Mouse (Mus musculus) neural tube, embryonic 14.5 days (tissue): ENCODE data around the gene Mtg1. TPM values are rescaled to one million over a fixed set of nuclear protein-coding genes. Genes with fewer than 3 reads are reported as not detected.

ENCODE experiments used
- ATAC-seq: fragments of 200-750 bp; cut with Nextera tagmentation; 2 replicates; pipeline ENCODE4 v1.8.0; 2017; ENCODE audit warnings: low read depth, mild to moderate bottlenecking, moderate TSS enrichment, moderate library complexity
- H3K27ac ChIP-seq: fragments of 300-500 bp; sonication (generic); 2 replicates; pipeline ENCODE4 v1.5.1; 2014; ENCODE audit warnings: low read depth, mild to moderate bottlenecking, control low read depth, low read length, moderate library complexity, mixed read lengths
- H3K27me3 ChIP-seq: fragments of 300-500 bp; sonication (generic); 2 replicates; pipeline ENCODE4 v1.6.1; 2014; ENCODE audit warnings: low read length; ENCODE audit not compliant: control insufficient read depth, insufficient read depth
- H3K36me3 ChIP-seq: fragments of 300-500 bp; sonication (generic); 2 replicates; pipeline ENCODE4 v1.6.1; 2014; ENCODE audit warnings: low read length, mixed read lengths; ENCODE audit not compliant: control insufficient read depth, insufficient read depth
- H3K4me1 ChIP-seq: fragments of 300-500 bp; sonication (generic); 2 replicates; pipeline ENCODE4 v1.6.1; 2014; ENCODE audit warnings: low read length; ENCODE audit not compliant: control insufficient read depth, insufficient read depth
- H3K4me2 ChIP-seq: fragments of 300-500 bp; sonication (generic); 2 replicates; pipeline ENCODE4 v1.6.1; 2014; ENCODE audit warnings: mild to moderate bottlenecking, low read depth, low read length, control low read depth
- H3K4me3 ChIP-seq: fragments of 300-500 bp; sonication (generic); 2 replicates; pipeline ENCODE4 v1.5.1; 2014; ENCODE audit warnings: low read depth, low read length, control low read depth, mixed read lengths
- H3K9ac ChIP-seq: fragments of 300-500 bp; sonication (generic); replicated peaks from 2 replicates; pipeline ENCODE4 v1.6.1; 2014; ENCODE audit warnings: low read depth, mild to moderate bottlenecking, control low read depth, low read length, mixed read lengths
- H3K9me3 ChIP-seq: fragments of 300-500 bp; sonication (generic); 2 replicates; pipeline ENCODE4 v1.6.1; 2016; ENCODE audit warnings: low read length; ENCODE audit not compliant: control insufficient read depth
- WGBS: fragments of 180-500 bp; shearing (Covaris S2); extraction: QIAGEN DNeasy Blood & Tissue Kit; methylation state at CpG from one replicate; pipeline ENCODE4 v1.1.7; 2014; 5-methylcytosine and 5-hydroxymethylcytosine counted together
- polyA plus RNA-seq: library from polyadenylated mRNA; unstranded; fragments of >200 nt; fragmentation: Nextera tagmentation; extraction: Ambion mirVana; gene quantifications from 2 replicates; pipeline ENCODE4 v1.2.1, GENCODE M21; 2014

Gene Mtg1
- polyA plus RNA-seq, 1 experiment from 2014 or later = 39.6 TPM

- Histone ChIP-seq H3K36me3 (no peaks in the 10 kb centered on the region), H3K27me3 (no peaks in the 10 kb centered on the region), H3K9me3 (no peaks in the 10 kb centered on the region), H3K4me1 (no peaks in the 10 kb centered on the region), H3K4me3 (no peak overlapping the region), H3K4me2 (no peak overlapping the region), H3K27ac (no peak overlapping the region), H3K9ac (no peak overlapping the region)
- WGBS = 91% methylated on average over 3 of the region's 3 CpGs
- ATAC-seq = no peak
These were observed 33.5 kb downstream of the Mtg1 start for GRCm38 (mm10) chr7:140170863-140171262.

DNA sequence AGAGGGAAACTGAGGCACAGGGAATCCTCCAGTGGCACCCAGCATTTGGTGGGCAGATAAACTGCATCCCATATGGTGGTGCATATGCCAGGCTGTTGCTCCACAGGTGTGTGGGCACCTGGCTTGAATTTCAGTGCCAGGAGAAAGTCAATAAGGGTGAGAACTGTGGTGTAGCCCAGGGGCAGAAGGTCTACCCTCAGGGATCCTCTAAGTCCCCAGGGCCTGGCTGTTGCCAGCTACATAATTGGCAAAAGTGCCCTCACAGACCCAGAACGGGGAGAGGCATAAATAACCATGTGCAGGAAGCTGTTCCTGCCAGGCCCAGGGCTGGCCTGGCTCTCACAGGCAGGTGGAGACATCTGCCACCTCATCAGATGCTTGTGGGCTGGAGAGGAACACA lies 35.6 kb downstream of the Mtg1 start, which contains the start of gene Olfr523:
Olfr523 (plus strand) TSS at position 282 of the 400 bp plus-strand sequence.
- 69% methylated on average over 1 of the region's 1 CpGs for WGBS
- H3K4me2 ChIP-seq = no peak within 1 kb of the TSS
- H3K27me3 ChIP-seq = no peaks in the 10 kb centered on the region
- H3K4me3 ChIP-seq = no peak within 1 kb of the TSS
- H3K4me1 ChIP-seq = no peaks in the 10 kb centered on the region
- H3K9ac ChIP-seq = no peak within 1 kb of the TSS
- no peak for ATAC-seq
- H3K36me3 ChIP-seq = no peaks in the 10 kb centered on the region
- no peaks in the 10 kb centered on the region for H3K9me3 ChIP-seq
- H3K27ac ChIP-seq = no peak within 1 kb of the TSS

DNA sequence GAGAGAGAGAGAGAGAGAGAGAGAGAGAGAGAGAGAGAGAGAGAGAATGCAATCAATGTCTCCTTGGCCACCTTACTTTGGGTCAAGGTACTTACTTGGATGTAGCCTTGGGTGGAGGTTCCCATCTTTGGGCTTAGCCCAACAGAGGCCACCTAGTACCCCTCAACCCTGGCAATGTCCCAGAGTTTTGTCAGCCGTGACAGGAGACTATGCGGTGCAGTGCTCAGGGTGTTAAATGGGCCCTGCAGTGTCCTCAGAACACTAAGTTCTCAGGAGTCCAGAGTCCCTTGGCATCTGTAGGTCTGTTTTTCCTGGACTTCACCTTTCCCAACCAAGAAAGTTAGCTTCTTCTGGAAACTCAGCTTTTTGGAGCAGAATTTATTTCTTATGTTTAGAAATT lies 41.8 kb downstream of the Mtg1 start:
- no peaks in the 10 kb centered on the region for H3K27me3 ChIP-seq
- H3K27ac ChIP-seq = no peak overlapping the region
- H3K9ac ChIP-seq = no peak overlapping the region
- no peaks in the 10 kb centered on the region for H3K4me1 ChIP-seq
- H3K36me3 ChIP-seq = no peaks in the 10 kb centered on the region
- no peak for ATAC-seq
- WGBS = 84% methylated on average over 2 of the region's 2 CpGs
- no peaks in the 10 kb centered on the region for H3K9me3 ChIP-seq
- H3K4me2 ChIP-seq = no peak overlapping the region
- H3K4me3 ChIP-seq = no peak overlapping the region

GRCm38 (mm10) chr7:140180692-140181091 lies 43.3 kb downstream of the Mtg1 start:
- 86% methylated on average over 2 of the region's 2 CpGs for WGBS

GRCm38 (mm10) chr7:140184206-140184605 lies 46.8 kb downstream of the Mtg1 start:
- Histone ChIP-seq H3K4me2 (no peak overlapping the region), H3K9ac (no peak overlapping the region), H3K4me3 (no peak overlapping the region), H3K27ac (no peak overlapping the region), H3K9me3 (no peaks in the 10 kb centered on the region), H3K4me1 (no peaks in the 10 kb centered on the region), H3K36me3 (no peaks in the 10 kb centered on the region), H3K27me3 (no peaks in the 10 kb centered on the region)
- no peak for ATAC-seq
- 93% methylated on average over 4 of the region's 4 CpGs for WGBS

More at GRCm38 (mm10) chr7:140180692-140181091, 43.3 kb downstream of the Mtg1 start:
- H3K27ac ChIP-seq = no peak overlapping the region
- H3K4me1 ChIP-seq = no peaks in the 10 kb centered on the region
- H3K36me3 ChIP-seq = no peaks in the 10 kb centered on the region
- H3K9me3 ChIP-seq = no peaks in the 10 kb centered on the region
- no peak overlapping the region for H3K9ac ChIP-seq
- no peak overlapping the region for H3K4me2 ChIP-seq
- ATAC-seq = no peak
- no peaks in the 10 kb centered on the region for H3K27me3 ChIP-seq
- H3K4me3 ChIP-seq = no peak overlapping the region

DNA sequence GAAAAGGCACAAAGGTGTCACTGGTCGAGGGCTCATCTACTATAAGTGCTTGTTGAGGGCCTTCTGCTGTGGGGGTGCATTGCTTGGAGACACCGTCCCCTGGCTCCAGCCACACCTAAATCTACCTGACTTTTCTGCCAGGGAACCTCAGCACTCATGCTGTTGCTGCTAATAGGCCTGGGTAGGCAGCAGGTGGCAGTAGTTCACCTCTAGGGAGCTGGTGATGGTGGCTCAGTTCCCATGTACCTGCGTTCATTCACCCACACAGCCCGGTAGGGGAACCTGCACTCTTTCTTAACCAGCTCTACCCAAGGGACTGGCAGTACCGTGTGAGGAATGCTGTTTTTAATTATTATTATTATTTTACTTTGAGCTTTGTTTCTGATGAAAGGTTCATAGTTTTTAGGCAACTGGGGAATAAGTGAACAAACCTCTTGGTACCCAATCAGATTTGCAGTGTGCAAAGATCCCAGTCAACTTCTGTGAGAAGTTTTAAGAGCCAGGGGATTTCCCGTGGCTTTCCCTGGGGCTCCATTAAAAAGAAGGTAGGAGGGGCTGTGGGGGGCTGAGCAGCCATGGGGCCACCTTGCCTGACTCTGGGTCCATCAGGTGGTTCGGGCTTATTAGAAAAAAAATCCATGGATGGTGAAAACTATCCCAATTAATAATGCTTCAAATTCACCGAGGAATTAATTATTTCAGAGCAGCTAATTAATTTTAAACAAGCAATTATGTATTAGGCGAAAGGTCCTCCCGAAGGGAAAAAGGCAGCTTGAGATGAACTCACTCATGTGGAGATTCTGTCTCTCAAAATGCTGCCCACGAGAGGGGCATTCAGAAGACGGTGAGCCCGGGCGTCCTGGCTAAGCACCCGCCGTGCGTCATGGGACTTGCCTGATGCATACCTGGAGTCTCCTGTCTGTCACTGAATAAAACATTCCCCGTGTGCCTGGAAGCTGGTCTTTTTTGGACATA lies 49.6 kb downstream of the Mtg1 start:
- H3K27ac ChIP-seq = no peak overlapping the region
- no peak overlapping the region for H3K4me3 ChIP-seq
- ATAC-seq = no peak
- 64% methylated on average over 18 of the region's 18 CpGs for WGBS
- no peaks in the 10 kb centered on the region for H3K9me3 ChIP-seq
- no peaks in the 10 kb centered on the region for H3K27me3 ChIP-seq
- H3K4me2 ChIP-seq = no peak overlapping the region
- H3K4me1 ChIP-seq = no peaks in the 10 kb centered on the region
- no peaks in the 10 kb centered on the region for H3K36me3 ChIP-seq
- H3K9ac ChIP-seq = no peak overlapping the region

- 83% methylated on average over 7 of the region's 7 CpGs for WGBS
- Histone ChIP-seq H3K4me1 (no peaks in the 10 kb centered on the region), H3K36me3 (no peaks in the 10 kb centered on the region), H3K4me2 (no peak overlapping the region), H3K9ac (no peak overlapping the region), H3K9me3 (no peaks in the 10 kb centered on the region), H3K27ac (no peak overlapping the region), H3K4me3 (no peak overlapping the region), H3K27me3 (no peaks in the 10 kb centered on the region)
- ATAC-seq = no peak
These were observed 50.5 kb downstream of the Mtg1 start for GRCm38 (mm10) chr7:140187721-140188390.

DNA sequence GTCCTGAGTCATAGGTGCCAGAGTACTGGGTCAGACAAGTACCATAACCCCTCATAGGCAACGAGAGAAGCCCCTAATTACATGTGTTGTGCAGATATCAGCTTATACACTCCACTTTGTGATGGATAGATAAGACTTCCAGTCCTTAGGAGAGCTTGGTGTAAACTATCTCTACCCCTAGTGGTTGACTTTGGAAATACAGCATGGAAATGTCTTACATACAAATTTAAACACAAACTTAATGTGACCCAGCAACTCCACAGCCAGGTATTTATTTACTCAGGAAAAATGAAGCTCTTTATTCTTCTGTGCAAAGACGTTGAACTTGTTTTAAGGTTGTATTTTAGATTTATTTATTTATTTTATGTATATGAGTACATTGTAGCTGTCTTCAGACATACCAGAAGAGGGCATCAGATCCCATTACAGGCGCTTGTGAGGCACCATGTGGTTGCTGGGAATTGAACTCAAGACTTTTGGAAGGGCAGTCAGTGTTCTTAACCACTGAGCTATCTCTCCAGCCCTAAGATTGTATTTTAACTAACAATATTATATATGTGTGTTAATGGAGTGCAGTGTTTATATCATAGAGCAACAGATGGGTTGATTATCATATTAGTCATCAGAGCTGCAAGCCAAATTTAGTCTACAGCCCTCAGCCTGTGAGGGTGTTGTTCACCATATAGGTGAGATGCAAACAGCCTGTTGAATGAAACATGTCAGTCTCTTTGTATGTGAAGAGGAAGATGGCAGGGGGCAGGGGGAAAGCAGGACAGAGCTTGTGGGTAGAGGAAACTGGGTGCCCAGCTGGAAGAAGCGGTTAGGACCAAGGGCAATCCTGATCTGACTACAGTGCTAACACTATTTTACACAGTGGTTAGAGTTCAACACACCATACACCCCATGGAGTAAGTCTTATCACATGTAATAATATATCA lies 51.3 kb downstream of the Mtg1 start:
- no peaks in the 10 kb centered on the region for H3K27me3 ChIP-seq
- no peaks in the 10 kb centered on the region for H3K36me3 ChIP-seq
- H3K9ac ChIP-seq = no peak overlapping the region
- no peaks in the 10 kb centered on the region for H3K9me3 ChIP-seq
- no peak overlapping the region for H3K27ac ChIP-seq
- H3K4me2 ChIP-seq = no peak overlapping the region
- no peak overlapping the region for H3K4me3 ChIP-seq
- no peaks in the 10 kb centered on the region for H3K4me1 ChIP-seq
- ATAC-seq = no peak
- 67% methylated on average over 4 of the region's 4 CpGs for WGBS
